Mouse (Mus musculus): Measurements from ENCODE around the gene Brat1. TPM values are rescaled to one million over a fixed set of nuclear protein-coding genes. Genes with fewer than 3 reads are reported as not detected.

Gene Brat1
- total and polyA plus RNA-seq, 2 experiments from 2014 or later: 17.4 to 39.1 TPM

GRCm38 (mm10) chr5:140753223-140753622 is 48.4 kb downstream of the Brat1 start:
- DNase-seq (no peak), ATAC-seq (no peak)
- Histone ChIP-seq H3K4me2 (ENCODE audit: low read depth) (no peak overlapping the region), H3K27ac (ENCODE audit: low read depth, low read length) (no peak overlapping the region), H3K4me3 (ENCODE audit: low read depth, low read length) (no peak overlapping the region), H3K36me3 (ENCODE audit: insufficient read depth) (peaks cover 5% of the 10 kb centered on the region; the same call in 1 of the 2 replicates), H3K9ac (no peak overlapping the region), H3K9me3 (ENCODE audit: low read length) (no peaks in the 10 kb centered on the region), H3K4me1 (ENCODE audit: insufficient read depth) (no peaks in the 10 kb centered on the region), H3K27me3 (ENCODE audit: insufficient read depth, low read length) (no peaks in the 10 kb centered on the region)
- WGBS: 38% methylated on average over 5 of the region's 5 CpGs
- no peak for TF ChIP-seq CTCF (IDR thresholded peaks at IDR 0.05; ENCODE audit: low read depth)

- Histone ChIP-seq H3K9me3 (ENCODE audit: low read length) (no peaks in the 10 kb centered on the region), H3K36me3 (ENCODE audit: insufficient read depth) (peaks cover 31% of the 10 kb centered on the region), H3K9ac (no peak overlapping the region), H3K27me3 (ENCODE audit: insufficient read depth, low read length) (no peaks in the 10 kb centered on the region), H3K27ac (ENCODE audit: low read depth, low read length) (no peak overlapping the region), H3K4me1 (ENCODE audit: insufficient read depth) (no peaks in the 10 kb centered on the region), H3K4me3 (ENCODE audit: low read depth, low read length) (no peak overlapping the region), H3K4me2 (ENCODE audit: low read depth) (no peak overlapping the region)
- 73% methylated on average over 8 of the region's 8 CpGs for WGBS
- DNase-seq (no peak), ATAC-seq (no peak)
- no peak for TF ChIP-seq CTCF (IDR thresholded peaks at IDR 0.05; ENCODE audit: low read depth)
These were observed 54.1 kb downstream of the Brat1 start for GRCm38 (mm10) chr5:140758864-140759263.

GRCm38 (mm10) chr5:140762540-140762939 is 57.7 kb downstream of the Brat1 start:
- no peak for TF ChIP-seq CTCF (IDR thresholded peaks at IDR 0.05; ENCODE audit: low read depth)
- ATAC-seq (no peak), DNase-seq (no peak)
- H3K27ac ChIP-seq (ENCODE audit: low read depth, low read length): no peak overlapping the region
- H3K9ac ChIP-seq: no peak overlapping the region
- no peaks in the 10 kb centered on the region for H3K27me3 ChIP-seq (ENCODE audit: insufficient read depth, low read length)
- H3K9me3 ChIP-seq (ENCODE audit: low read length): no peaks in the 10 kb centered on the region
- WGBS: 90% methylated on average over 4 of the region's 4 CpGs
- H3K4me3 ChIP-seq (ENCODE audit: low read depth, low read length): no peak overlapping the region
- no peaks in the 10 kb centered on the region for H3K4me1 ChIP-seq (ENCODE audit: insufficient read depth)
- no peak overlapping the region for H3K4me2 ChIP-seq (ENCODE audit: low read depth)
- H3K36me3 ChIP-seq (ENCODE audit: insufficient read depth): peaks cover 29% of the 10 kb centered on the region

GRCm38 (mm10) chr5:140764921-140765613 is 60.3 kb downstream of the Brat1 start:
- H3K4me3 ChIP-seq (ENCODE audit: low read depth, low read length): no peak overlapping the region
- no peaks in the 10 kb centered on the region for H3K9me3 ChIP-seq (ENCODE audit: low read length)
- no peak overlapping the region for H3K4me2 ChIP-seq (ENCODE audit: low read depth)
- H3K36me3 ChIP-seq (ENCODE audit: insufficient read depth): peaks cover 10% of the 10 kb centered on the region
- ATAC-seq (no peak), DNase-seq (no peak)
- 78% methylated on average over 6 of the region's 6 CpGs for WGBS
- 0 out of 2 replicates have a peak, but pooled peaks cover 3% of the 10 kb centered on the region for H3K4me1 ChIP-seq (ENCODE audit: insufficient read depth)
- TF ChIP-seq CTCF (IDR thresholded peaks at IDR 0.05; ENCODE audit: low read depth): no peak
- no peaks in the 10 kb centered on the region for H3K27me3 ChIP-seq (ENCODE audit: insufficient read depth, low read length)
- no peak overlapping the region for H3K9ac ChIP-seq
- H3K27ac ChIP-seq (ENCODE audit: low read depth, low read length): no peak overlapping the region

GRCm38 (mm10) chr5:140766566-140766965 is 61.8 kb downstream of the Brat1 start:
- Histone ChIP-seq H3K9me3 (ENCODE audit: low read length) (no peaks in the 10 kb centered on the region), H3K27me3 (ENCODE audit: insufficient read depth, low read length) (no peaks in the 10 kb centered on the region), H3K36me3 (ENCODE audit: insufficient read depth) (no peaks in the 10 kb centered on the region; the same call in 1 of the 2 replicates), H3K4me3 (ENCODE audit: low read depth, low read length) (no peak overlapping the region), H3K4me1 (ENCODE audit: insufficient read depth) (0 out of 2 replicates have a peak, but pooled peaks cover 3% of the 10 kb centered on the region), H3K4me2 (ENCODE audit: low read depth) (no peak overlapping the region), H3K9ac (no peak overlapping the region), H3K27ac (ENCODE audit: low read depth, low read length) (no peak overlapping the region)
- no peak for DNase-seq
- 92% methylated on average over 4 of the region's 4 CpGs for WGBS
- TF ChIP-seq CTCF (IDR thresholded peaks at IDR 0.05; ENCODE audit: low read depth): no peak
- ATAC-seq: no peak

- no peak overlapping the region for H3K9ac ChIP-seq
- peak; percentile 38 for DNase-seq
- no peak overlapping the region for H3K4me3 ChIP-seq (ENCODE audit: low read depth, low read length)
- peak; percentile 73 for ATAC-seq
- no peaks in the 10 kb centered on the region for H3K9me3 ChIP-seq (ENCODE audit: low read length)
- no peaks in the 10 kb centered on the region for H3K27me3 ChIP-seq (ENCODE audit: insufficient read depth, low read length)
- H3K27ac ChIP-seq (ENCODE audit: low read depth, low read length): peak overlapping the region; percentile 81
- H3K4me2 ChIP-seq (ENCODE audit: low read depth): no peak overlapping the region
- H3K4me1 ChIP-seq (ENCODE audit: insufficient read depth): 0 out of 2 replicates have a peak, but pooled peaks cover 3% of the 10 kb centered on the region
- no peak for TF ChIP-seq CTCF (IDR thresholded peaks at IDR 0.05; ENCODE audit: low read depth)
- 4% methylated on average over 9 of the region's 9 CpGs for WGBS
- H3K36me3 ChIP-seq (ENCODE audit: insufficient read depth): no peaks in the 10 kb centered on the region; the same call in 1 of the 2 replicates
These were observed 62.9 kb downstream of the Brat1 start for GRCm38 (mm10) chr5:140767704-140768141.

GRCm38 (mm10) chr5:140768333-140768732 is 63.5 kb downstream of the Brat1 start:
- H3K4me1 ChIP-seq (ENCODE audit: insufficient read depth): 0 out of 2 replicates have a peak, but pooled peaks cover 3% of the 10 kb centered on the region
- H3K4me2 ChIP-seq (ENCODE audit: low read depth): no peak overlapping the region
- H3K9ac ChIP-seq: no peak overlapping the region
- H3K27ac ChIP-seq (ENCODE audit: low read depth, low read length): peak overlapping the region; percentile 81
- no peak for TF ChIP-seq CTCF (IDR thresholded peaks at IDR 0.05; ENCODE audit: low read depth)
- no peaks in the 10 kb centered on the region; the same call in 1 of the 2 replicates for H3K36me3 ChIP-seq (ENCODE audit: insufficient read depth)
- ATAC-seq: peak; percentile 54
- H3K27me3 ChIP-seq (ENCODE audit: insufficient read depth, low read length): no peaks in the 10 kb centered on the region
- H3K4me3 ChIP-seq (ENCODE audit: low read depth, low read length): no peak overlapping the region
- DNase-seq: peak; percentile 34
- no peaks in the 10 kb centered on the region for H3K9me3 ChIP-seq (ENCODE audit: low read length)
- WGBS: 63% methylated on average over 5 of the region's 5 CpGs

Other genes starting within 250 kb of the Brat1 start
- 11.0 and 11.5 TPM in 2 replicates for gene Chst12, start 199.5 kb upstream of the Brat1 start, total RNA-seq (2014; rRNA removed)
- gene Chst12, start 199.5 kb upstream of the Brat1 start, polyA plus RNA-seq (2015; fragmentation: Nextera tagmentation; extraction: Ambion mirVana): 19.1 and 22.4 TPM in 2 replicates
- gene Grifin, start 139.9 kb upstream of the Brat1 start, total RNA-seq (2014; rRNA removed): not detected in 2 replicates
- gene Grifin, start 139.9 kb upstream of the Brat1 start, polyA plus RNA-seq (2015; fragmentation: Nextera tagmentation; extraction: Ambion mirVana): 0.36 TPM in 1 of 2 replicates, not detected in the other
- 39.4 and 53.7 TPM in 2 replicates for gene Lfng, start 97.7 kb upstream of the Brat1 start, total RNA-seq (2014; rRNA removed)
- 19.2 and 23.0 TPM in 2 replicates for gene Lfng, start 97.7 kb upstream of the Brat1 start, polyA plus RNA-seq (2015; fragmentation: Nextera tagmentation; extraction: Ambion mirVana)
- gene Ttyh3, start 56.0 kb upstream of the Brat1 start, total RNA-seq (2014; rRNA removed): 114 and 163 TPM in 2 replicates
- 65.0 and 67.9 TPM in 2 replicates for gene Ttyh3, start 56.0 kb upstream of the Brat1 start, polyA plus RNA-seq (2015; fragmentation: Nextera tagmentation; extraction: Ambion mirVana)
- 30.6 TPM in 2 replicates for gene Iqce, start 2.6 kb upstream of the Brat1 start, total RNA-seq (2014; rRNA removed)
- 19.0 and 27.1 TPM in 2 replicates for gene Iqce, start 2.6 kb upstream of the Brat1 start, polyA plus RNA-seq (2015; fragmentation: Nextera tagmentation; extraction: Ambion mirVana)
- 12.1 and 12.2 TPM in 2 replicates for gene Amz1, start 19.1 kb downstream of the Brat1 start, total RNA-seq (2014; rRNA removed)
- 8.7 and 14.2 TPM in 2 replicates for gene Amz1, start 19.1 kb downstream of the Brat1 start, polyA plus RNA-seq (2015; fragmentation: Nextera tagmentation; extraction: Ambion mirVana)
- gene Gna12, start 125.4 kb downstream of the Brat1 start, total RNA-seq (2014; rRNA removed): 102 and 138 TPM in 2 replicates
- 35.6 and 39.0 TPM in 2 replicates for gene Gna12, start 125.4 kb downstream of the Brat1 start, polyA plus RNA-seq (2015; fragmentation: Nextera tagmentation; extraction: Ambion mirVana)

Data from forebrain, postnatal 0 days (tissue).